Mouse (Mus musculus) limb, embryonic 10.5 days (tissue): ENCODE data around the gene Gnb3. TPM values are rescaled to one million over a fixed set of nuclear protein-coding genes. Genes with fewer than 3 reads are reported as not detected.
"Not testable (repeated sequence)": the region's sequence is repeated elsewhere in the genome, so short reads cannot be mapped to it uniquely, and the experiment has no call there.

Source experiments
- DNase-seq: peaks from one replicate; pipeline ENCODE4 v3.0.0-alpha.2; 2017; ENCODE audit warnings: low spot score
- H3K27ac ChIP-seq: fragments of 300-500 bp; sonication (generic); 2 replicates; pipeline ENCODE4 v1.5.1; 2016; ENCODE audit warnings: mild to moderate bottlenecking
- H3K27me3 ChIP-seq: fragments of 300-500 bp; sonication (generic); 2 replicates; pipeline ENCODE4 v1.6.1; 2016; ENCODE audit warnings: low read depth, mild to moderate bottlenecking; ENCODE audit not compliant: poor library complexity, severe bottlenecking
- H3K36me3 ChIP-seq: fragments of 300-500 bp; sonication (generic); 2 replicates; pipeline ENCODE4 v1.6.1; 2016; ENCODE audit warnings: mild to moderate bottlenecking, moderate library complexity
- H3K4me1 ChIP-seq: fragments of 300-500 bp; sonication (generic); 2 replicates; pipeline ENCODE4 v1.6.1; 2016
- H3K4me3 ChIP-seq: fragments of 300-500 bp; sonication (generic); 2 replicates; pipeline ENCODE4 v1.5.1; 2016; ENCODE audit warnings: mild to moderate bottlenecking, moderate library complexity
- H3K9me3 ChIP-seq: fragments of 300-500 bp; sonication (generic); replicated peaks from 2 replicates; pipeline ENCODE4 v1.6.1; 2016; ENCODE audit warnings: mild to moderate bottlenecking
- WGBS: fragments of 180-500 bp; shearing (Covaris S2); methylation state at CpG from one replicate; pipeline ENCODE4 v1.1.7; 2016; 5-methylcytosine and 5-hydroxymethylcytosine counted together
- polyA plus RNA-seq: library from polyadenylated mRNA; unstranded; fragments of >200 nt; fragmentation: Nextera tagmentation; extraction: Ambion mirVana; gene quantifications from 2 replicates; pipeline ENCODE4 v1.2.1, GENCODE M21; 2016

Gnb3 gene
- polyA plus RNA-seq, 1 experiment from 2014 or later: 0.34 TPM

GRCm38 (mm10) chr6:124810566-124811402 is 29.3 kb downstream of the Gnb3 start:
- Histone ChIP-seq H3K4me1 (peaks cover 66% of the 10 kb centered on the region), H3K36me3 (peaks cover 44% of the 10 kb centered on the region), H3K27ac (0 out of 2 replicates have a peak overlapping the region, but pooled peaks have one; percentile 83)
- H3K27me3 ChIP-seq, H3K9me3 ChIP-seq, DNase-seq, H3K4me3 ChIP-seq: not testable (repeated sequence)
- 87% methylated on average over 11 of the region's 11 CpGs for WGBS

GRCm38 (mm10) chr6:124809775-124810538 is 30.1 kb downstream of the Gnb3 start:
- H3K4me1 ChIP-seq: peaks cover 68% of the 10 kb centered on the region
- peak overlapping the region; percentile 63 for H3K4me3 ChIP-seq
- 52% methylated on average over 14 of the region's 14 CpGs for WGBS
- H3K27ac ChIP-seq: peak overlapping the region; percentile 83
- no peak for DNase-seq
- peaks cover 35% of the 10 kb centered on the region for H3K36me3 ChIP-seq
- no peaks in the 10 kb centered on the region for H3K9me3 ChIP-seq
- no peaks in the 10 kb centered on the region for H3K27me3 ChIP-seq

DNA sequence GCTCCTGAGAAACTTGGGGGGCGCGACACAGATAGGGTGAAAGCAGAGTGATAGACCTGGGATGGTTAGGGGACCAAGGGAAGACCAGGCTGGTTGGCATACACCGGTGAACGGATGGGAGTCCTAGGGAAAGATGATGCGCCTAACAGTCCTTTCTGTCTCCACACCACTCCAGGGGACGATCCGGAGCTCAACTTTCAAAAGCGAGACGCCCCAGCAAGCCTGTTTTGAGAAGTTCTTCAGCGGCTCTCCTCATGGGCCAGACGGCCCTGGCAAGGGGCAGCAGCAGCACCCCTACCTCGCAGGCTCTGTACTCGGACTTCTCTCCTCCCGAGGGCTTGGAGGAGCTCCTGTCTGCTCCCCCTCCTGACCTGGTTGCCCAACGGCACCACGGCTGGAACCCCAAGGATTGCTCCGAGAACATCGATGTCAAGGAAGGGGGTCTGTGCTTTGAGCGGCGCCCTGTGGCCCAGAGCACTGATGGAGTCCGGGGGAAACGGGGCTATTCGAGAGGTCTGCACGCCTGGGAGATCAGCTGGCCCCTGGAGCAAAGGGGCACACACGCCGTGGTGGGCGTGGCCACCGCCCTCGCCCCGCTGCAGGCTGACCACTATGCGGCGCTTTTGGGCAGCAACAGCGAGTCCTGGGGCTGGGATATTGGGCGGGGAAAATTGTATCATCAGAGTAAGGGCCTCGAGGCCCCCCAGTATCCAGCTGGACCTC is 30.9 kb downstream of the Gnb3 start:
- peak; percentile 88 for DNase-seq
- H3K9me3 ChIP-seq: no peaks in the 10 kb centered on the region
- peak overlapping the region; percentile 83 for H3K27ac ChIP-seq
- H3K4me1 ChIP-seq: peaks cover 61% of the 10 kb centered on the region
- peaks cover 31% of the 10 kb centered on the region for H3K36me3 ChIP-seq
- H3K27me3 ChIP-seq: no peaks in the 10 kb centered on the region
- WGBS: under 1% methylated on average over 35 of the region's 35 CpGs
- H3K4me3 ChIP-seq: peak overlapping the region; percentile 63

- no peaks in the 10 kb centered on the region for H3K27me3 ChIP-seq
- H3K4me3 ChIP-seq: peak within 1 kb of the TSS; percentile 63
- 5% methylated on average over 29 of the region's 29 CpGs for WGBS
- peak within 1 kb of the TSS; percentile 83 for H3K27ac ChIP-seq
- no peaks in the 10 kb centered on the region for H3K9me3 ChIP-seq
- DNase-seq: peak; percentile 85
- H3K36me3 ChIP-seq: peaks cover 31% of the 10 kb centered on the region
- peaks cover 59% of the 10 kb centered on the region for H3K4me1 ChIP-seq
Measured at GRCm38 (mm10) chr6:124808358-124809012, 31.6 kb downstream of the Gnb3 start, which contains the start of gene Spsb2. Gene Spsb2, plus strand, starts transcription at chr6:124808661.

- Histone ChIP-seq H3K27me3 (no peaks in the 10 kb centered on the region), H3K4me1 (peaks cover 55% of the 10 kb centered on the region), H3K4me3 (peak overlapping the region; percentile 63), H3K9me3 (no peaks in the 10 kb centered on the region), H3K36me3 (peaks cover 31% of the 10 kb centered on the region), H3K27ac (peak overlapping the region; percentile 83)
- 86% methylated on average over 6 of the region's 6 CpGs for WGBS
- no peak for DNase-seq
Measured at GRCm38 (mm10) chr6:124807986-124808357, 32.1 kb downstream of the Gnb3 start.

- WGBS: 90% methylated on average over 4 of the region's 4 CpGs
Measured at GRCm38 (mm10) chr6:124807366-124807765, 32.7 kb downstream of the Gnb3 start.

DNA sequence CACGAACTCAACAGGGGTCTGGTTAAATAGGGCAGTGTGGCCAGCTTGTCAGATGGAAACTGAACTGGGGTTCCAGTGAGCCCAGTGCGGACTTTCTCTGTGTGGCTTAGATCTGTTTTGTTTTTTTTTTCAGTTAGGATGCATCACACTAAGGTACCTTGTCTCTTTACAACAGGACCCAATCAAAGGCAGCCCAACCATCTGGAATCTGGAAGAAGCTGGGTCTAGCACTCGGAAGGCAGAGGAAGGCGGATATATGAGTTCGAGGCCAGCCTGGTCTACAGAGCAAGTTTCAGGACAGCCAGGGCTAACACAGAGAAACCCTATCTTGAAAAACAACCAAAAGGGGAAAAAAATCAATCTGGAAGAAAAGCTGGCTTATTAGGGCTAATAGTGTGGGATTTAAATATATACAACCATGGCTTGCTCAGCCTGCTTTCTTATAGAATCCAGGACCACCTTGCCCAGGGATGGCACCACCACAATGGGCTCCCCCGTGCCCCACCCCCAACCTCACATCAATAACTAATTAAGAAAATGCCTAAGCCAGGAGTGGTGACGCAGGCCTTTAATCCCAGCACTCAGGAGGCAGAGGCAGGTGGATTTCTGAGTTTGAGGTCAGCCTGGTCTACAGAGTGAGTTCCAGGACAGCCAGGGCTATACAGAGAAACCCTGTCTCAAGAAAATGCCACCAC is 33.5 kb downstream of the Gnb3 start:
- no peak for DNase-seq
- H3K27ac ChIP-seq: peak overlapping the region; percentile 88
- peak overlapping the region; percentile 59 for H3K4me3 ChIP-seq
- no peaks in the 10 kb centered on the region for H3K27me3 ChIP-seq
- 78% methylated on average over 7 of the region's 7 CpGs for WGBS
- no peaks in the 10 kb centered on the region for H3K9me3 ChIP-seq
- H3K36me3 ChIP-seq: peaks cover 18% of the 10 kb centered on the region
- peaks cover 41% of the 10 kb centered on the region for H3K4me1 ChIP-seq

More at GRCm38 (mm10) chr6:124807366-124807765, 32.7 kb downstream of the Gnb3 start:
- Histone ChIP-seq H3K4me3 (no peak overlapping the region), H3K36me3 (peaks cover 26% of the 10 kb centered on the region), H3K27me3 (no peaks in the 10 kb centered on the region), H3K4me1 (peaks cover 49% of the 10 kb centered on the region), H3K9me3 (no peaks in the 10 kb centered on the region), H3K27ac (peak overlapping the region; percentile 83; the same call in 1 of the 2 replicates)
- no peak for DNase-seq

DNA sequence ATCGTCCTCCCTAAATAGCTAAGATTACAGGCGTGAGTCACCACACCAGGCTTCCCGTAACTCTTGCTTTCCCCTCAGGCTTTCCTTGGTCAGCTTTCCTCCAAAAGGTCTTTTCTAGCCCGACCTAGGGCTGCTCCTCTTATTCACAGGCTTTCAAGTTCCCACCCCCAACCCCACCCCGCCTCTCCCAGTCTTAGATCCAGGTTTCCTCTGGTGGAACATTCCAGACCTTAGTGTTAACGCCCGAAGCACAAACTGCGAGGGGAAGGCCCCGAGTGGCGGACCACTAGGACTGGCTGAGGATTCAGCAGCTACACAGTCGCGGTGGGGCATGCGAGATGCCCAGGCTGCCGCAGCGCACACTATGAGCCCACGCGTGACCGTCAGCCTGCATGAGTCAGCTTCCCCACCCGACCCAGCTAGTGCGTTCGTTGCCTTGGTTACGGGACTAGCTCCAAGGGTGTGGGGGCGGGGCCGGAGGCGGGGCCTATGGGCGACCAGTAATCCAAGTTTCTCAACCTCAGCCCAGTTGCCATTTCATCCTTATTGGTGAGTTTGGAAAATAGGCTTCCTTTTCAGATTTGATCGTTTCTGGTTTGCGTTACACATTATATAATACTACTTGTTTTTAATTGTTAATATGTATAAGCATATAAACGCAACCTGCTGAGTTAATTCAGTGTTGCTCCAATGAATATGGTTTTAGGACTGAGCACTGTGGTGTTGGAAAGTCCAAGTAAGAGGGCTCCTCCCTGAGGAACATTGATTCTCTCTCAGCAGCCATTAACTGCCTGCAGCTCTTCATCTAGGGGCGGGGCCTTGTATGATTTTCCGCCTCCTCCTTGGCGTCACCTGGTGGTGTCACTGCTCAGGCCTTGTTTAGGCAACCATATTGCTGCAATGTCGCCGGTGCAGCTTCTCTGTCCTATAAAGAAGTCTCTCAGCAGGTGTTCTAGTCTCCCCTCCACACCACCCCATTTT is 34.4 kb downstream of the Gnb3 start:
- peak; percentile 94 for DNase-seq

GRCm38 (mm10) chr6:124804341-124804740 is 35.7 kb downstream of the Gnb3 start:
- H3K4me3 ChIP-seq: no peak overlapping the region
- H3K36me3 ChIP-seq: no peaks in the 10 kb centered on the region
- 89% methylated on average over 3 of the region's 3 CpGs for WGBS
- H3K4me1 ChIP-seq: peaks cover 31% of the 10 kb centered on the region
- H3K27me3 ChIP-seq: no peaks in the 10 kb centered on the region
- H3K9me3 ChIP-seq: no peaks in the 10 kb centered on the region
- DNase-seq: no peak
- H3K27ac ChIP-seq: no peak overlapping the region

More for the DNA sequence above, 34.4 kb downstream of the Gnb3 start:
- H3K4me3 ChIP-seq: peak overlapping the region; percentile 59
- H3K27me3 ChIP-seq: no peaks in the 10 kb centered on the region
- 3% methylated on average over 34 of the region's 34 CpGs for WGBS
- H3K27ac ChIP-seq: peak overlapping the region; percentile 88
- no peaks in the 10 kb centered on the region for H3K9me3 ChIP-seq
- H3K36me3 ChIP-seq: peaks cover 9% of the 10 kb centered on the region
- peaks cover 41% of the 10 kb centered on the region for H3K4me1 ChIP-seq

DNA sequence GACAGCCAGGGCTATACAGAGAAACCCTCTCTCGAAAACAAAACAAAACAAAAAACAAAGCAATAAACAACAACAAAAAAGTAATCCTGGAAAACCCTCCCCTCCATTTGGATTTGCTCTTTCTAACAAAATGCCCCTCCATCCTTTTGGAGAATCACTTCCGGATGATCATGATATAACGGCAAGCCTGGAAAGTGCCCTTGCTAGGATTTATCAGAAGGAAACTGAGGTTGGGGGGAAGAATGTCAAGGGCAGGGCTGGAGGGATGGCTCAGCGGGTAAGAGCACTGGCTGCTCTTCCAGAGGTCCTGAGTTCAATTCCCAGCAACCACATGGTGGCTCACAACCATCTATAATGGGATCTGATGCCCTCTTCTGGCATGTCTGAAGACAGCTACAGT is 36.4 kb downstream of the Gnb3 start:
- WGBS: 94% methylated on average over 4 of the region's 4 CpGs
- not testable (repeated sequence) for H3K9me3 ChIP-seq, H3K27me3 ChIP-seq, DNase-seq, H3K27ac ChIP-seq, H3K4me3 ChIP-seq, H3K36me3 ChIP-seq
- peaks cover 25% of the 10 kb centered on the region for H3K4me1 ChIP-seq

- Histone ChIP-seq H3K36me3 (no peaks in the 10 kb centered on the region), H3K4me3 (no peak overlapping the region), H3K4me1 (peaks cover 18% of the 10 kb centered on the region), H3K27ac (no peak overlapping the region), H3K9me3 (no peaks in the 10 kb centered on the region), H3K27me3 (no peaks in the 10 kb centered on the region)
- 76% methylated on average over 3 of the region's 3 CpGs for WGBS
- DNase-seq: no peak
Measured at GRCm38 (mm10) chr6:124803061-124803460, 37.0 kb downstream of the Gnb3 start.
